Mouse (Mus musculus): Measurements from ENCODE around the gene Rpl9-ps6. TPM values are rescaled to one million over a fixed set of nuclear protein-coding genes. Genes with fewer than 3 reads are reported as not detected.

Rpl9-ps6 gene
- total and polyA plus RNA-seq, 2 experiments = 2.6 to 24.3 TPM

DNA sequence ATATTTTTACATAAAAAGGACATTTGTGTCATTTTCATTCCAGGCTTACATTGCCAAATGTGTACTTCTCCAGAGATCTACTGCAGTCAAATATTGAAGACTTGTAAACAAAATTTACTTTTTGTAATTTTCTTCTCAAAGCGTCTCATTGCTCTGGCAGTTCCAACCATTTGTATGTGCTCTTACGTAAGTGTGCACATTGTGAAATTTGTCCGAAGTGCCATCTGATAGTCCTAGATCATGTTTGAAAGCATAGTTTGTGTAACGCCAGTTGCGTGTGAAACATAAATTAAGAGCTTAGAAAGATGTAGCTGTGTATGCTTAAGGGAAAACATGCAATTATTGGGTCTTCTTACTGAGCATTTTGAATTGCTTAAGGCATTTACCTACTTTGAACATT lies 40.1 kb upstream of the Rpl9-ps6 start:
- TF ChIP-seq POLR2A (IDR thresholded peaks at IDR 0.05; ENCODE audit: extremely low read depth, insufficient read depth, low read length) (no peak), CTCF (IDR thresholded peaks at IDR 0.05; ENCODE audit: low read depth, low read length) (no peak)
- peaks cover 1% of the 10 kb centered on the region; the same call in 1 of the 2 replicates for H3K79me2 ChIP-seq (ENCODE audit: control insufficient read depth, insufficient read depth, low read length)
- DNase-seq (ENCODE audit: extremely low read depth, low read depth, low spot score) = peak; percentile 98
- no peak overlapping the region for H3K4me3 ChIP-seq (ENCODE audit: insufficient read depth, low read depth, low read length)
- no peak overlapping the region for H3K9ac ChIP-seq (ENCODE audit: low read depth, low read length)
- no peaks in the 10 kb centered on the region for H3K27me3 ChIP-seq (ENCODE audit: control insufficient read depth, insufficient read depth, low read length)
- H3K4me1 ChIP-seq (ENCODE audit: control insufficient read depth, insufficient read depth, low read length) = peaks cover 28% of the 10 kb centered on the region
- no peak overlapping the region; the same call in 1 of the 2 replicates for H3K27ac ChIP-seq (replicated peaks; ENCODE audit: insufficient read depth, low read depth, low read length)
- 33% methylated on average over 5 of the region's 5 CpGs for WGBS
- H3K36me3 ChIP-seq (ENCODE audit: control insufficient read depth, insufficient read depth, low read length) = no peaks in the 10 kb centered on the region

GRCm38 (mm10) chr19:32506081-32506480 lies 39.7 kb upstream of the Rpl9-ps6 start:
- TF ChIP-seq POLR2A (IDR thresholded peaks at IDR 0.05; ENCODE audit: extremely low read depth, insufficient read depth, low read length) (no peak), CTCF (IDR thresholded peaks at IDR 0.05; ENCODE audit: low read depth, low read length) (no peak)
- H3K79me2 ChIP-seq (ENCODE audit: control insufficient read depth, insufficient read depth, low read length) = peaks cover 5% of the 10 kb centered on the region
- WGBS = 24% methylated on average over 8 of the region's 8 CpGs
- H3K27me3 ChIP-seq (ENCODE audit: control insufficient read depth, insufficient read depth, low read length) = no peaks in the 10 kb centered on the region
- peaks cover 2% of the 10 kb centered on the region; the same call in 1 of the 2 replicates for H3K36me3 ChIP-seq (ENCODE audit: control insufficient read depth, insufficient read depth, low read length)
- peak; percentile 72 for DNase-seq (ENCODE audit: extremely low read depth, low read depth, low spot score)
- peaks cover 28% of the 10 kb centered on the region for H3K4me1 ChIP-seq (ENCODE audit: control insufficient read depth, insufficient read depth, low read length)
- peak overlapping the region; percentile 24 for H3K9ac ChIP-seq (ENCODE audit: low read depth, low read length)
- H3K4me3 ChIP-seq (ENCODE audit: insufficient read depth, low read depth, low read length) = no peak overlapping the region
- peak overlapping the region; percentile 64 for H3K27ac ChIP-seq (replicated peaks; ENCODE audit: insufficient read depth, low read depth, low read length)

GRCm38 (mm10) chr19:32501414-32501813 lies 35.0 kb upstream of the Rpl9-ps6 start:
- Histone ChIP-seq H3K36me3 (ENCODE audit: control insufficient read depth, insufficient read depth, low read length) (peaks cover 24% of the 10 kb centered on the region), H3K4me1 (ENCODE audit: control insufficient read depth, insufficient read depth, low read length) (peaks cover 7% of the 10 kb centered on the region), H3K4me3 (ENCODE audit: insufficient read depth, low read depth, low read length) (no peak overlapping the region), H3K27ac (replicated peaks; ENCODE audit: insufficient read depth, low read depth, low read length) (no peak overlapping the region), H3K79me2 (ENCODE audit: control insufficient read depth, insufficient read depth, low read length) (peaks cover 5% of the 10 kb centered on the region), H3K27me3 (ENCODE audit: control insufficient read depth, insufficient read depth, low read length) (no peaks in the 10 kb centered on the region), H3K9ac (ENCODE audit: low read depth, low read length) (no peak overlapping the region)
- DNase-seq (ENCODE audit: extremely low read depth, low read depth, low spot score) = peak; percentile 44
- TF ChIP-seq CTCF (IDR thresholded peaks at IDR 0.05; ENCODE audit: low read depth, low read length) = peak; percentile 30; the same call in 1 of the 2 replicates
- no peak for TF ChIP-seq POLR2A (IDR thresholded peaks at IDR 0.05; ENCODE audit: extremely low read depth, insufficient read depth, low read length)
- 70% methylated on average over 6 of the region's 6 CpGs for WGBS

- Histone ChIP-seq H3K4me1 (ENCODE audit: control insufficient read depth, insufficient read depth, low read length) (peaks cover 2% of the 10 kb centered on the region; the same call in 1 of the 2 replicates), H3K79me2 (ENCODE audit: control insufficient read depth, insufficient read depth, low read length) (peaks cover 8% of the 10 kb centered on the region), H3K27ac (replicated peaks; ENCODE audit: insufficient read depth, low read depth, low read length) (no peak overlapping the region), H3K36me3 (ENCODE audit: control insufficient read depth, insufficient read depth, low read length) (peaks cover 31% of the 10 kb centered on the region), H3K9ac (ENCODE audit: low read depth, low read length) (no peak overlapping the region), H3K27me3 (ENCODE audit: control insufficient read depth, insufficient read depth, low read length) (no peaks in the 10 kb centered on the region), H3K4me3 (ENCODE audit: insufficient read depth, low read depth, low read length) (no peak overlapping the region)
- WGBS = 91% methylated on average over 5 of the region's 5 CpGs
- TF ChIP-seq CTCF (IDR thresholded peaks at IDR 0.05; ENCODE audit: low read depth, low read length) (no peak), POLR2A (IDR thresholded peaks at IDR 0.05; ENCODE audit: extremely low read depth, insufficient read depth, low read length) (no peak)
- no peak for DNase-seq (ENCODE audit: extremely low read depth, low read depth, low spot score)
Observed at GRCm38 (mm10) chr19:32498002-32498401, 31.6 kb upstream of the Rpl9-ps6 start.

DNA sequence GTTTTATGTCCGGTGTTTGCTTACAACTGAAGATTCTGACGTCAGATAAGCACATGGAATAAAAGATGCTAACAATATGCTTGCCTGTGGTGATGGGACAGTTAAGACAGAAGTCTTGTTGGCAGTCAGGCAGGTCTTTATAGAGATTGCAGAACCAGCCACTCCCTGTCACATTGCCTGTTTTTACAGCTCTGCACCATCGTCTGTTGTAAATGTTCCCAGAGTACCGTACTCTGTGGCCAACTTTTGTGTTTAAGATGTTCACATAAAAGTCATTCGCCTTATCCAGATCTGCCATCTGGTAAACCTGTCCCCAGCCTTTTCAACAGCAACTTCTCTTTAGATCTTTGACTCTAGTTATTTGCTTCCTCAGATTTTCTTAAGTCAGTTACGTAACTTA lies 31.0 kb upstream of the Rpl9-ps6 start:
- no peak overlapping the region for H3K4me3 ChIP-seq (ENCODE audit: insufficient read depth, low read depth, low read length)
- WGBS = 80% methylated on average over 6 of the region's 6 CpGs
- H3K9ac ChIP-seq (ENCODE audit: low read depth, low read length) = no peak overlapping the region
- H3K27ac ChIP-seq (replicated peaks; ENCODE audit: insufficient read depth, low read depth, low read length) = no peak overlapping the region
- peaks cover 2% of the 10 kb centered on the region; the same call in 1 of the 2 replicates for H3K4me1 ChIP-seq (ENCODE audit: control insufficient read depth, insufficient read depth, low read length)
- peaks cover 8% of the 10 kb centered on the region for H3K79me2 ChIP-seq (ENCODE audit: control insufficient read depth, insufficient read depth, low read length)
- no peaks in the 10 kb centered on the region for H3K27me3 ChIP-seq (ENCODE audit: control insufficient read depth, insufficient read depth, low read length)
- TF ChIP-seq POLR2A (IDR thresholded peaks at IDR 0.05; ENCODE audit: extremely low read depth, insufficient read depth, low read length) (no peak), CTCF (IDR thresholded peaks at IDR 0.05; ENCODE audit: low read depth, low read length) (no peak)
- peaks cover 33% of the 10 kb centered on the region for H3K36me3 ChIP-seq (ENCODE audit: control insufficient read depth, insufficient read depth, low read length)
- DNase-seq (ENCODE audit: extremely low read depth, low read depth, low spot score) = no peak

- Histone ChIP-seq H3K27ac (replicated peaks; ENCODE audit: insufficient read depth, low read depth, low read length) (no peak overlapping the region), H3K4me1 (ENCODE audit: control insufficient read depth, insufficient read depth, low read length) (peaks cover 2% of the 10 kb centered on the region; the same call in 1 of the 2 replicates), H3K9ac (ENCODE audit: low read depth, low read length) (no peak overlapping the region), H3K79me2 (ENCODE audit: control insufficient read depth, insufficient read depth, low read length) (peaks cover 5% of the 10 kb centered on the region; the same call in 1 of the 2 replicates), H3K27me3 (ENCODE audit: control insufficient read depth, insufficient read depth, low read length) (no peaks in the 10 kb centered on the region), H3K36me3 (ENCODE audit: control insufficient read depth, insufficient read depth, low read length) (peaks cover 31% of the 10 kb centered on the region), H3K4me3 (ENCODE audit: insufficient read depth, low read depth, low read length) (no peak overlapping the region)
- no peak for DNase-seq (ENCODE audit: extremely low read depth, low read depth, low spot score)
- 90% methylated on average over 11 of the region's 11 CpGs for WGBS
- no peak for TF ChIP-seq POLR2A (IDR thresholded peaks at IDR 0.05; ENCODE audit: extremely low read depth, insufficient read depth, low read length)
- TF ChIP-seq CTCF (IDR thresholded peaks at IDR 0.05; ENCODE audit: low read depth, low read length) = no peak
Observed at GRCm38 (mm10) chr19:32495034-32495433, 28.7 kb upstream of the Rpl9-ps6 start.
